Mouse (Mus musculus): ENCODE data around the gene Ccdc167.

- TF ChIP-seq GATA1 (IDR thresholded peaks at IDR 0.05; ENCODE audit: low read length) (no peak), TAL1 (IDR thresholded peaks at IDR 0.05; ENCODE audit: low read length) (no peak)
Measured at GRCm38 (mm10) chr17:29765380-29765779, 48.5 kb upstream of the Ccdc167 start.

Measured in erythroblast, embryonic 14.5 days (primary cell).